Mouse (Mus musculus): ENCODE results near the gene Rnf135. TPM values are rescaled to one million over a fixed set of nuclear protein-coding genes. Genes with fewer than 3 reads are reported as not detected.
"Not testable (repeated sequence)": the region's sequence is repeated elsewhere in the genome, so short reads cannot be mapped to it uniquely, and the experiment has no call there.

The Rnf135 gene
- total RNA-seq, 1 experiment from 2014 or later: 7.3 TPM

GRCm38 (mm10) chr11:80183054-80183704 lies 472 bp upstream of the Rnf135 start:
- peak; percentile 46 to 55; a peak in 3 of 4 replicates for ATAC-seq (replicated peaks in 1 of 2; ENCODE audit: insufficient read depth in 1 of 2, low FRiP score in 2 of 2, low TSS enrichment in 1 of 2, low read depth in 1 of 2, poor library complexity in 2 of 2, severe bottlenecking in 2 of 2)

GRCm38 (mm10) chr11:80184531-80185071 lies 950 bp downstream of the Rnf135 start:
- ATAC-seq (replicated peaks in 1 of 2; ENCODE audit: insufficient read depth in 1 of 2, low FRiP score in 2 of 2, low TSS enrichment in 1 of 2, low read depth in 1 of 2, poor library complexity in 2 of 2, severe bottlenecking in 2 of 2): no peak

GRCm38 (mm10) chr11:80185441-80185976 lies 1.9 kb downstream of the Rnf135 start:
- ATAC-seq (replicated peaks in 1 of 2; ENCODE audit: insufficient read depth in 1 of 2, low FRiP score in 2 of 2, low TSS enrichment in 1 of 2, low read depth in 1 of 2, poor library complexity in 2 of 2, severe bottlenecking in 2 of 2): not testable (repeated sequence)

GRCm38 (mm10) chr11:80190280-80190679 lies 6.6 kb downstream of the Rnf135 start:
- ATAC-seq (replicated peaks in 1 of 2; ENCODE audit: insufficient read depth in 1 of 2, low FRiP score in 2 of 2, low TSS enrichment in 1 of 2, low read depth in 1 of 2, poor library complexity in 2 of 2, severe bottlenecking in 2 of 2): no peak

- ATAC-seq (replicated peaks in 1 of 2; ENCODE audit: insufficient read depth in 1 of 2, low FRiP score in 2 of 2, low TSS enrichment in 1 of 2, low read depth in 1 of 2, poor library complexity in 2 of 2, severe bottlenecking in 2 of 2): no peak
Observed at GRCm38 (mm10) chr11:80193827-80194226, 10.2 kb downstream of the Rnf135 start.

GRCm38 (mm10) chr11:80196351-80196750 lies 12.7 kb downstream of the Rnf135 start:
- no peak for ATAC-seq (replicated peaks in 1 of 2; ENCODE audit: insufficient read depth in 1 of 2, low FRiP score in 2 of 2, low TSS enrichment in 1 of 2, low read depth in 1 of 2, poor library complexity in 2 of 2, severe bottlenecking in 2 of 2)

GRCm38 (mm10) chr11:80199316-80199715 lies 15.7 kb downstream of the Rnf135 start:
- no peak for ATAC-seq (replicated peaks in 1 of 2; ENCODE audit: insufficient read depth in 1 of 2, low FRiP score in 2 of 2, low TSS enrichment in 1 of 2, low read depth in 1 of 2, poor library complexity in 2 of 2, severe bottlenecking in 2 of 2)

- ATAC-seq (replicated peaks in 1 of 2; ENCODE audit: insufficient read depth in 1 of 2, low FRiP score in 2 of 2, low TSS enrichment in 1 of 2, low read depth in 1 of 2, poor library complexity in 2 of 2, severe bottlenecking in 2 of 2): no peak
Observed at GRCm38 (mm10) chr11:80199773-80200172, 16.1 kb downstream of the Rnf135 start.

- no peak for ATAC-seq (replicated peaks in 1 of 2; ENCODE audit: insufficient read depth in 1 of 2, low FRiP score in 2 of 2, low TSS enrichment in 1 of 2, low read depth in 1 of 2, poor library complexity in 2 of 2, severe bottlenecking in 2 of 2)
Observed at GRCm38 (mm10) chr11:80200326-80200725, 16.7 kb downstream of the Rnf135 start.

- no peak for ATAC-seq (replicated peaks in 1 of 2; ENCODE audit: insufficient read depth in 1 of 2, low FRiP score in 2 of 2, low TSS enrichment in 1 of 2, low read depth in 1 of 2, poor library complexity in 2 of 2, severe bottlenecking in 2 of 2)
Observed at GRCm38 (mm10) chr11:80202296-80202695, 18.6 kb downstream of the Rnf135 start.

- ATAC-seq (replicated peaks in 1 of 2; ENCODE audit: insufficient read depth in 1 of 2, low FRiP score in 2 of 2, low TSS enrichment in 1 of 2, low read depth in 1 of 2, poor library complexity in 2 of 2, severe bottlenecking in 2 of 2): no peak
Observed at GRCm38 (mm10) chr11:80204037-80204436, 20.4 kb downstream of the Rnf135 start.

- no peak for ATAC-seq (replicated peaks in 1 of 2; ENCODE audit: insufficient read depth in 1 of 2, low FRiP score in 2 of 2, low TSS enrichment in 1 of 2, low read depth in 1 of 2, poor library complexity in 2 of 2, severe bottlenecking in 2 of 2)
Observed at GRCm38 (mm10) chr11:80204941-80205340, 21.3 kb downstream of the Rnf135 start.

- no peak for ATAC-seq (replicated peaks in 1 of 2; ENCODE audit: insufficient read depth in 1 of 2, low FRiP score in 2 of 2, low TSS enrichment in 1 of 2, low read depth in 1 of 2, poor library complexity in 2 of 2, severe bottlenecking in 2 of 2)
Observed at GRCm38 (mm10) chr11:80208465-80208859, 24.8 kb downstream of the Rnf135 start.

- ATAC-seq (replicated peaks in 1 of 2; ENCODE audit: insufficient read depth in 1 of 2, low FRiP score in 2 of 2, low TSS enrichment in 1 of 2, low read depth in 1 of 2, poor library complexity in 2 of 2, severe bottlenecking in 2 of 2): peak; percentile 77 to 90
Observed at GRCm38 (mm10) chr11:80208860-80209800, 25.5 kb downstream of the Rnf135 start, which contains the start of gene Rhot1. TSS of gene Rhot1 (plus strand) at chr11:80209019.

GRCm38 (mm10) chr11:80210321-80210720 lies 26.7 kb downstream of the Rnf135 start:
- ATAC-seq (replicated peaks in 1 of 2; ENCODE audit: insufficient read depth in 1 of 2, low FRiP score in 2 of 2, low TSS enrichment in 1 of 2, low read depth in 1 of 2, poor library complexity in 2 of 2, severe bottlenecking in 2 of 2): peak; percentile 30 to 49; a peak in 1 of 4 replicates

GRCm38 (mm10) chr11:80212282-80212681 lies 28.6 kb downstream of the Rnf135 start:
- ATAC-seq (replicated peaks in 1 of 2; ENCODE audit: insufficient read depth in 1 of 2, low FRiP score in 2 of 2, low TSS enrichment in 1 of 2, low read depth in 1 of 2, poor library complexity in 2 of 2, severe bottlenecking in 2 of 2): no peak

- no peak for ATAC-seq (replicated peaks in 1 of 2; ENCODE audit: insufficient read depth in 1 of 2, low FRiP score in 2 of 2, low TSS enrichment in 1 of 2, low read depth in 1 of 2, poor library complexity in 2 of 2, severe bottlenecking in 2 of 2)
Observed at GRCm38 (mm10) chr11:80215291-80215690, 31.6 kb downstream of the Rnf135 start.

Data from hematopoietic stem cell, adult 5-6 weeks (primary cell).